Mouse (Mus musculus) left cerebral cortex, postnatal 10 days (tissue): ENCODE results near the gene Chrna10. TPM values are rescaled to one million over a fixed set of nuclear protein-coding genes. Genes with fewer than 3 reads are reported as not detected.

ENCODE experiments used
- DNase-seq, 2 experiments: peaks; one replicate each; pipeline ENCODE4 v3.0.0; 2021 to 2022; ENCODE audit warnings: low spot score in 2 of 2, mixed read lengths in 1 of 2; ENCODE audit errors: extremely low spot score in 1 of 2
- intact Hi-C: fragments of 180-260 bp; cut with DNase I; formaldehyde crosslinking; loops from one replicate; pipeline ENCODE4 v1.15.1; 2025
- total RNA-seq, 2 experiments: library from RNA; stranded (reverse); gene quantifications; 2 replicates each; pipeline ENCODE4 v1.2.3; 2021

Gene Chrna10
- total RNA-seq = under 1 TPM; 0.18 to 0.43 TPM

DNA sequence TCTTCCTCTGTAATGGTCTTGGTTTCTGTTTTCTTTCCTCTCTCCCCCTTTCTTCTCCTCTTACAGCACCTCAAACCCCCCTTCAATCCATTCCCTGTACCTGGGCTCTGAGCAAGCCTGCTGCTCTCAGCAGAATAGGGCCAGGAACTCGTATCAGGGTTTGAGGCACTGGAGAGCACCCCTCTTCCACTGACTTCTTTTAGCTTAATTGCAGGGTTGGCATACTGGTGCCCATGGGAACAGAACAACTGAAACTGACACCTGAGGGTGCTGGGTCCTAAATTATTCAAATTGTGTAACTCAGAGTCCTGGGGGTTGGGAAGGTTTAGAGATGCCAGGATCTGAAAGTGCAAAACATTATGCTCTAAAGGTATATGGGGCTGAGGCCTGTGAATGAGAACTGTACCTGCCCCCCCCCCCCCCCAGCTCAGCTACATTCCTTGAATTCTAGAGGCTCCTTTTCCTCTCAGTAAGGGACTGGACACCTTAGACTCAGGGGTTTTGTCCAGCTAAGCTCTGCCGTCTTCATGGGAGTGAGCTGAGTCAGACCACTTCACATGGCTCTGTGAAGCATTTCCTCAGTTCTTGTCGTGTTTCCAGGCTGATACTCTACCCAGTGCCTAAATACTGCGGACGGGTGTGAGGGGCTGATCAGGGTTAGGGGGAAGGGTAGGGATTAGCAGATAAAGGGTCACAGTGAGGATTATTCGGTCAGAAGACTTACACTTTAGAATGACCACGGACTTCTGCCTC is at the start of gene Chrna10:
TSS of gene Chrna10 (minus strand) at position 250 of the 753 bp plus-strand sequence.
- no peak for DNase-seq
- intact Hi-C loops = no loop called here

DNA sequence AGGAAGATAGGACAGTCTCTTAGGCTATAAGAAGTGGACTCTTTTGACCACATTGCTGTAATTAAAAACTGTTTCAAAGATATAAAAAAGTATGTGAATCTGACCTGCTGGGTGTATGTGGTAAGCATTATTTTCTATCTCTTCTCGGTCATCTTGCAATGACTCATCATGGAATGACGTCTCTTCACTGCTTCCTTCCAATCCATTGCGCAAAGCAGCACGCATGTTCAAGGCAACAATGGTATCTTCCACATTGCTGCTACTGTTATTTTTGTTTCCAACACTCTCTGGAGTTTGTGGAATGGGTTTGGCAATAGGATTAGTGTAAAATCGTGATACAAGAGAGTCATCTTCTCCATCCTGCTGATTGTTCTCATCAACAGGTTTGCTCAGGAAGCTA is 37.1 kb upstream of the Chrna10 start:
- no peak for DNase-seq
- intact Hi-C loops = no loop called here

DNA sequence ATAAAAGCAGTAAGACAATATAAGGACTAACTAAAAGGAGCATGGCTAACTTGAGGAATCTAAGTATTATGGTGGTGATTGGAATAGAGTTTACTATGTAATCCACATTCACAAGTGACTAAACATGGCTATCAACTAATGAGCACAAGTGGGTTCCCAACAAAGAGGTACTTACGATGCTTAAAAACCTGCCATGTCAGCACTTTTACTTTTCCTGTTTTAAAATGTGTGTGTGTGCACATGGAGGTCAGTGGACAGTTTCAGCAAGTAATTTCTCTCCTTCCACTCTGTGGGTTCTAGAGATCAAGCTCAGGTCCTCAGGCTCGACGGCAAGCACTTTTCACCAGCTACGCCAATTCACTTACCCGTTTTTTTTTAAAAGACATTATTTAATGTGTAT is 21.3 kb upstream of the Chrna10 start:
- DNase-seq = no peak
- intact Hi-C loops = no loop called here

DNA sequence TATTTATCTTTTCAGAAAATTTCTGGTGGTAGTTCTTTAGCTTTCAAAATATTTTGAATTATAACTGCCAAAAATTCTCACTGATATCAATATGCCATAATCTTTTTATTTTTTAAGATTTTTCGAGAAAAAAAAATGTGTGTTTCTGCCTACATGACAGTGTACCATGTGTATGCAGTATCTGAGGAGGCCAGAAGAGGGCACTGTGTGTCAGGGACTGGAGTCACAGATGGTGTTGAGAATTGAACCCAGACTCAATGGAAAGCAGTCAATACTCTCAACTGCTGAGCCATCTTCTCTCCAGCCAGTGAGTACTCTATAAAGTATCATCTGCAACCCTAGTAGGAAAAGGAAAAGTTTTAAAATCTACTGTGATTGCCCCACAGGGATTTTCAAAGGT is 20.8 kb upstream of the Chrna10 start:
- intact Hi-C loops = no loop called here
- DNase-seq = no peak

DNA sequence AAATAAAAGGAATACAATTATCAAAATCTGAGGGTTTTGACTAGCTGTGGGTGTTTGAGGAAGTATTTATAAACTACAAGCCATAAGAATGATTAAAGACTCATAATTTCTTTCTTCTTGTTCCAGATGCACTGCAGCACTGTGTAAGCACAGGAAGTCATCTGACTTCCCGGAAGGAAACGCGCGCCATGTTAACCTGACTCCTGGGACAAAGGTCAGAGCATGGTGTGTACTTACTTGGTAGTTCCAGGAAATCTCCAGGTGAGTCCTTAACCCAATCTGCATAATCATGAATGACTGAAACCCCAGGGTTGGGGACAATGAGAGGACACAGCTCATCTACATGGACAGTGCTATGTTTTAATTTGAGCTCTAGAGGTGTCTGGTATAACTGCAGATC is 15.8 kb upstream of the Chrna10 start:
- intact Hi-C loops = no loop called here
- DNase-seq = peak in 1 of 2 experiments; percentile 42

DNA sequence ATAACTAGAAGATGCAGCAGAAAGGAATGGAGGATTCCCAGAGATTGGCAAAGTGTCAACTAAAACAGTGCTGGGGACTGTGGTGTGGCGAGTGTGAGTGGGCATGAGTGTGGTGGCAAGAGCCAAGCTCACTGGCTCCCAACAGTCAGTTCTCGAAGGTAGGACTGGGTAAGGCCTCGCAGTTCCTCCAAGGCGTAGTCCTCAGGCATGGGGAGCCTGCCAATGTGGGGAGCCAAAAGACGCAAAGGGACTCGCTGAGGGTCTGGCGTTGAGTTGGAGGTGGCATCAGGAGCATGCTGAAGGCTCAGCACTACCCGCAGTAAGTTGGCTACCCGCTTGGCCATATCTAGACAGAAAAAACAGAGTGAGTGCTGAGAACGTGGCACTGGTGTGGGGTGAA is 3.7 kb upstream of the Chrna10 start:
- intact Hi-C loops = no loop called here
- DNase-seq = no peak

DNA sequence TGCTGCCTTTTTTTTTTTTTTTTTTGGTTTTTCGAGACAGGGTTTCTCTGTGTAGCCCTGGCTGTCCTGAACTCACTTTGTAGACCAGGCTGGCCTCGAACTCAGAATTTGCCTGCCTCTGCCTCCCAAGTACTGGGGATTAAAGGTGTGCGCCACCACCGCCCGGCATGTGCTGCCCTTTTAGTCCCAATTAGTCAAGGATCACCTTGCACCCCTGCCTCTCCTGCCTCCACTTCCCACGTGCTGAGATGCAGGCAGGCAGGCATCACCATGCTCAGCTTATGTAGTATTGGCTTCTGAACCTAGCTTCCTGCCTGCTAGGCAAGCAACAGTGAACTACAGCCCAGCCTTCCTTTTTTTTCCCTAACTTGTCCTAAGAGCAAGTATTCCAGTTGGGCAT is 754 bp upstream of the Chrna10 start:
- no peak for DNase-seq
- intact Hi-C loops = no loop called here

DNA sequence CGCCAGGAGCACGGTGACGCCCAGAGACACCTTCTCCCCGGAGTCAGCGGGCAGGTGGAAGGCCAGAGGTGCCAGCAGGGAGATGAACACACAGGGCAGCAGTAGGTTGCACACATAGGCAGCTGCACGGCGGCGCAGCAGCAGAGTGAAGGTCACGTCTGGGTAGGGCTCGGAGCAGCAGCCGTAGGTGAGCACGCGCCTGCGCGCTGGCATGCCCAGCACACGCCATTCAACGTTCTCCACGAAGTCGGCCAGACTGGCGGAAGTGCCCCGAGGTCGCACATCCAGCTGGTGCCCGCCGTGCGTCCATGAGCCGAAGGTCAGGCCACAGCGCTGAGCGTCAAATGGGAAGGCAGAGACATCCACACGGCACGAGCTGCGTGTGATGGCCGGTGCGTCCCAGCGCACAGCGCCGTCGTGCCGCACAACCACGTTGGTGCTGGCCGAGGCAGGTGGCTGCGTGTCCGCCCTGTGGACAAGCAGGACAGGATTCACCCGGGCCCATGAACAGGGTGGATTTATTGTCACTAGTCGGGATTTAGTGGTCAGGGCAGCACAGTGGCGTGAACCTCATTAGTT is 3.4 kb downstream of the Chrna10 start:
- intact Hi-C loops = no loop called here
- no peak for DNase-seq

DNA sequence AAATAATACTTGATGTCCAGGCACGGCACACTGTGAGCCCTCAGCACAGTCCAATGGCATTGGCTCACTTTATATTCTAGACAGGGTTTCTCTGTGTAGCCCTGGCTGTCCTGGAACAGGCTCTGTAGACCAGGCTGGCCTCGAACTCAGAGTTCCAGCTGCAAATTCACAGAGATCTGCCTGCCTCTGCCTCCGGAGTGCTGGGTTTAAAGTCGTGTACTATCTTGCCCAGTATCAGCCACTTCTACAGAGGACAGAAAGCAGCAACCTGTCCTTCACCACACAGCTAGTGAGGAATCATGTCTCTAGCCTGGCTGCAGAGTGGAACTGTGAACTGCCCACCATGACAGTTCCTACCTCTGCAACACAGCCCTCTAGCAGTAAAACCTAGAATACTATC is 6.9 kb downstream of the Chrna10 start:
- intact Hi-C loops = no loop called here

DNA sequence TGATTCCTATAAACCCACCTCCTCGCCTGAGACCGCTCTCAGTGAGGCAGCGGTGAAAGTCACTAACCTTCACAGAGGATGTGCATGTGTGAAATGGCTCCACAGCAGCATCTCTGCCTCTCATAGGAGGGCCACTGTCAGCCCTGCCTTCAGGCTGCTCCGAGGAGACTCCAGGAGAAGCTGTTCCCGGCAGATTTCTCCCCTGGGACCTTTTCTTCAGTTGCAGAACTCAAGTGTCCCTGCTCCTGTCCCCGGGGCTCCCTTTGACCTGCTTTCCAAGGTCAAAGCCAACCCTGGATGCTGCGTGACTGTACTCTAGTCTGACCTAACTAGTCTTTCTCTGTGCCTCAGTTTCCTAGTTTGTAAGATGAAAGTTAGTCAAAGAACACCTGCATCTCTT is 7.5 kb downstream of the Chrna10 start, which contains the start of gene Art5:
TSS of gene Art5 (minus strand) at position 319 of the 400 bp plus-strand sequence.
- intact Hi-C loops = no loop called here
- peak in 1 of 2 experiments; percentile 12 for DNase-seq

More for the DNA sequence above, 6.9 kb downstream of the Chrna10 start:
- no peak for DNase-seq

DNA sequence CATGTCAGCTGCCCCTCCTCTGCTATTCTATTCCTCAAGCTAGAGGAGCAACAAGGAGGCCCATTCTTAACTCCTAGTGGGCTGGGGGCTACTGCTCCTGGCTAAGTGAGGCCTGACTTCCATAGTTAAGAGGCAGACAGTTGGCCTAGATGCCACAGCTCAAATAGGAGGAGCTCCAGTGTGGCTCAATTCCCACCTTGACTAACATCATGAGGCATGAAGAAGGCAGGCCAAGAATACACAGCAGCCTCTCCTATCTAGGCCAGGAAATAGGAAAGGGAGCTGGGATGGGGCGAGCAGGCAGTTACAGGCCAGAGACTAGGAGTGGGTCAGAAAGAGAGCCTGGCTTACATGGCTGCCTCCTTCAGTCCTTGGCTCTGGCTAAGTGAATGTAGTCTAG is 8.4 kb downstream of the Chrna10 start:
- DNase-seq = peak in 1 of 2 experiments; percentile 7
- intact Hi-C loops = no loop called here

DNA sequence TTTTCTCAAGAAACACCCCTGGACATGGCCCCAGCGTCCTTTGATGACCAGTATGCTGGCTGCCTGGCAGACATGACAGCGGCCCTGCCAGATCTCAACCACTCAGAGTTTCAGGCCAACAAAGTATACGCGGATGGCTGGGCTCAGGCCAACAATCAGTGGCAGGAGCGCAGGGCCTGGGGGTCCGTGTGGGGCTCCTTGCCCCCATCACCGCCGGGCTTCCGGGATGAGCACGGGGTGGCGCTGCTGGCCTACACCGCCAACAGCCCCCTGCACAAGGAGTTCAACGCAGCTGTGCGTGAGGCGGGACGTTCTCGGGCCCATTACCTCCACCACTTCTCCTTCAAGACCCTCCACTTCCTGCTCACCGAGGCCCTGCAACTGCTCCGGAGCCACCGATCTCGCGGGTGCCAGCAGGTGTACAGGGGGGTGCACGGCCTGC is 9.9 kb downstream of the Chrna10 start:
- intact Hi-C loops = no loop called here
- DNase-seq = peak in 1 of 2 experiments; percentile 45

DNA sequence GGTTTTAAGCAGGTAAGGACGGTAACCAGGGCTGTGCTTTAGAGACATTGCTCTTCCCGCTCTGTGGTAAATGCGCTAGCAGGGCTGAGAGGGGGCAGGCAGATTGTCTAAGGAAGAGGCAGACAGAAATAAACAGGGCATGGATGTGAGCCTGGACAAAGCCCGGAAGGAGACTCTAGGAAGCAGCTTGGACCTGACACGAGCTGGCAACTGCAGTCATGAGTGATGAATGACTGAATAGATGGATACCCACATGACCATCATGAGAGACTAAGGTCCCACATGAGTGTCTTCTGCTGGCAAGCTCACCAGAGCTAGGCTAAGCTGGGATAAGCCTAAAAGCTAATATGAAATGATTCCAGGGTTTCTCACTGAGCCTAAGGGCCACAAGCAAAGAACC is 12.5 kb downstream of the Chrna10 start:
- intact Hi-C loops = no loop called here
- DNase-seq = no peak

DNA sequence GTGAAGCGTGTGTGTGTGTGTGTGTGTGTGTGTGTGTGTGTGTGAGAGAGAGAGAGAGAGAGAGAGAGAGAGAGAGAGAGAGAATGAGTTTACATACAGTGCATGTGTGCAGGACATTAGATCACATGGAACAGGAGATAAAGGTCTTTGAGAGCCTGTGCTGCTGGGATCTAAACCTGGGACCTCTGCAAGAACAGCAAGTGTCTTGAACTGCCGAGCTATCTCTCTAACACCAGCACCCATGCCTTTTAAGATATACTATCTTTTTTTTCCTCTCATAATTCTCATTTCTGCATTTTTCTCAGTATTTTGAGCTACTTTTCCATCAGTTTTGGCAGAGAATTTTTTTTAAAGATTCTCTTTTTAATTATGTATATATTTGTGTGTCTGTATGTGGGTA is 13.1 kb downstream of the Chrna10 start:
- intact Hi-C loops = no loop called here
- DNase-seq = no peak

DNA sequence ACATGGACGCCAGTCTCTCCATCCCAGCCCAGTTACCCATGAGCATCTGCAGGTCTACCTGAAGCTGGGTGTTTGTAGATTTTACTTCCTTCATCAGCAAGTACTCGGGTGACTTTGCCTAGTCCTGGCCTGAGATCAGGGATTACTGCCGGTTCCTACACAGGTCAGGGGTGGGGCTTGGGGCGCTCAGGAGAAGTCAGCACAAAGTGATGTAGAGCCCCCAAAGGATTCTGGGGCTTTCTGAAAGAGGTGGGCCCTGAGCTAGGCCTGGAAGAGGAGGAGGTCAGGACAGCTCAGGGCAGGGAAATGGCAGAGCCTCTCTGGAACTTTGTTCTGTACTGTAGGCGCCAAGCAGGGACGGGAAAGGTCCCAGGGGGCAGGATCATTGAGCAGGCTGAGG is 13.9 kb downstream of the Chrna10 start:
- no peak for DNase-seq
- intact Hi-C loops = no loop called here

DNA sequence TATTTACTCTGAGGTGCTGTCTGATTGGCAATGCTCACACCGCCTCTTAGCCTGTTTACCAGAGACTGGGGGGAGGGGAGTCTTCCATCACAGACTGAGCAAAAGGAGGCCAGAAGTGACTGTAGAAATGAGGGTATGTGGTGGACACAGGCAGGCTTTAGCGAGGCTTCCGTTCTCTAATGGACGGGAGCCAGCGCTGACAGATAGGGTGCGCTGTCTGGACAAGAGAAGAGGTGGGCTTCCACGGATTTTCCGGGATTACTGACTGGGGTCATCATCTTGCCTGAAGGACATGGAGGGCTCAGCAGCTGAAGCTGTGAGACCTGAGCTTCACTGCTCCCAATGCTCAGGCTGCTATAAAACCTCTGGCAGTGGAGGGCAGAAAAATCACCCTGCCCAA is 14.4 kb downstream of the Chrna10 start:
- no peak for DNase-seq
- intact Hi-C loops = no loop called here

DNA sequence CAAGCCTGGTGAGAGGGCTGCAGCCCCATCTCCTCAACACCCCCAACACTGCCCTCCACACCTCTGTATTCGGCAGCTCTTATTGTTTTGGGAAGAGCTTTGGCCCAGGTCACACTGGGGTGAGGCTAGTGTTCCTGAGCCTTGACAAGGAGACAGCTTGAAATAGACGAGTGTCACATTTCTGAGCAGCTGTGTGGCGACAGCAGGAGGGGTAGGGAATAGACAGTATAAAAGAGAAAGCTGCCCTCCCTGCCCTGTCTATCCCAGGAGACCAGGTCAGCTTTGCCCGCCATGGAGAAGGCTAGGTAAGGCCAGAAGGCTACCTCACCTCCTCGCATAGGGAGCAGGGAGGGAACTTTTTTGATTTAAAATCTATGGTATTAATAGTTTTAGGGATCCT is 15.1 kb downstream of the Chrna10 start, which contains the start of gene Art1:
TSS of gene Art1 (plus strand) at position 257 of the 400 bp plus-strand sequence.
- intact Hi-C loops = no loop called here
- DNase-seq = no peak

DNA sequence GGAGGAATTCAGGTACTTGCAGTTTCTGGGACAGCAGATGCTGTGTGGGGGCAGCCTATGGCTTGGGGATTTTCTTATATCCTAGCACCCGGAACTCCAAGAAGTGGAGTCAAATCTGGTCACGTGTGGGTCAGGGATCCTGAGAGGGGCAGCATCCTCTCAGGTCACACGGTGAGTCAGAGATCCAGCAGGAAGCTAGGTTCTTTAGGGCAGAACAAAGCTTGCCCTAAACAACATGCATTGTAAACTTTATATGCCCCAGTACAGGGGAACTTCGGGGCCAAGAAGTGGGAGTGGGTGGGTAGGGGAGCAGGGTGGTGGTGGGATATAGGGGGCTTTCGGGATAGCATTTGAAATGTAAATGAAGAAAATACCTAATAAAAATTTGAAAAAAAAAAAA is 15.8 kb downstream of the Chrna10 start:
- no peak for DNase-seq
- intact Hi-C loops = no loop called here

DNA sequence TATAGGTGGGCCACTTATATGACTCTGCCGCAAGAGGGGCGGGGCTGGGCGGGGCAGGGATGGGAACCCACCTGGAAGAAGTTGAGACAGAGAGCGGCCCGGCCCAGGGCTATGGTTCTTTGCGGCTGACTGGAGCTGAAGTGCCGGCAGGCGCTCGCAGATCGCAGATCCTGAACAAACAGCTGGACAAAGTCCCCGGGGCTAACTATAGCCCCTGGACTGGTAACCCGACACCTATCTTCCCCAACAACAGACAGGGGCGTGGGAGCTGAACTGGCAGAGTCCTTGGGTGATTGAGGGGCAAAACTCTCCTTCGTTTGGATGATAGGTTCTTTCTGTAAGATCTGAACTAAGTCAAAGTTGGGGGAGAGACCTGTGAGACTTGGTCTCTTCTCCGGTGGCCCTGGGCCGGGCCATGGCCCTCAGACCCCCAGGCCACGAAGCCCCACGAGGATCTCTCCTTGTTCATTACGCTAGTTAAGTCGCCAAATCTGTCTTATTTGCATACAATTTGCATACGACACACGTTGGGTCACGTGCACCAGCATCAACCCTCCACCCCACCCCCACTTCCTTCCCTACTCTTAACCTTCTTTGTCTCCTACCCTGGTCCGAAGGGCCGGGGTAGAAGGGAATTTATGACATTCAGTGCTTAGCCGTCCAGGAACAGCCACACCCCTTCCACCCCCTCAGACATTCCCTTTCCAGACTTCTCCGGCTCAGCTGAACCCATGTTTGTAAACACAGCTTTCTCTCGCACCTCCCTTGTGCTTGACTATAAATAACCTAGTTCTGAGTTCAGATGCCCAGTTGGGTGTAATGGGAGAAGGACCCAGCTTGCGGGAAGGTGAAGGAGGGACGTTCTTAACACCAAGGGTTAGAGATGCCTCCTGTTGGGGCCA is 16.6 kb downstream of the Chrna10 start:
- no peak for DNase-seq
- intact Hi-C loops = no loop called here

DNA sequence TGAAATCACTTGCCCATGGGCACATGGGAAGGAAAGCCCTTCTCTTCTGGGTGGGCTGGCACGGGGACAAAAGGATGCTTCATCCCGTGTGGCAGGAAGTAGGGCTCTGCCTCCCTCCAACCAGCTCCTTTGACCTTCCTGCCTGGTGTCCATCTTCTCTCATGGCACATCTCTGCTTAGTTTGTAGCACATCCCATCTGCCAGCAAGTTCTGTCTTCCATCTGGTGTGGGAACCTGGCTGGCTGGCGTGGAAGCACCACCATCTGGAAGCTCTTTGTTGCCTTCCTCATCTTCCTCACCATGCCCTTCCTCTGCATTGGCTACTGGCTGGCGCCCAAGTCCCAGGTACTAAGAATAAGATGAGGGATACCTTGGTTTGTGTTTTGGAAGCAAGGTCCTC is 29.3 kb downstream of the Chrna10 start:
- DNase-seq = no peak
- intact Hi-C loops = no loop called here
